Mouse (Mus musculus): ENCODE results near the gene N4bp2l1. TPM values are rescaled to one million over a fixed set of nuclear protein-coding genes. Genes with fewer than 3 reads are reported as not detected.
"Not testable (repeated sequence)": the region's sequence is repeated elsewhere in the genome, so short reads cannot be mapped to it uniquely, and the experiment has no call there.

N4bp2l1 gene
- total RNA-seq (2021), result 1 to 10 TPM; 3.0 to 3.8 TPM
- long read RNA-seq, experiment 1, partial matches to known transcripts, result 0 of 3 reads
- long read RNA-seq, experiment 1, other reads (novel, unspliced or antisense), result 3 of 3 reads
- long read RNA-seq, experiment 2, transcript N4bp2l1-202 (3 exons, 1,371 nt), result major isoform, 5 of 9 reads
- long read RNA-seq, experiment 2, partial matches to known transcripts, result 0 of 9 reads
- long read RNA-seq, experiment 2, other reads (novel, unspliced or antisense), result 3 of 9 reads

GRCm38 (mm10) chr5:150597088-150597487, at the start of gene N4bp2l1:
TSS of gene N4bp2l1 (minus strand) at chr5:150597188.
- intact Hi-C loops (cut with DNase I), result no loop called here
- H3K4me3 ChIP-seq, result no peak within 1 kb of the TSS
- TF ChIP-seq CTCF (IDR thresholded peaks at IDR 0.05), result no peak
- no peak for DNase-seq
- H3K27ac ChIP-seq, result no peak within 1 kb of the TSS

DNA sequence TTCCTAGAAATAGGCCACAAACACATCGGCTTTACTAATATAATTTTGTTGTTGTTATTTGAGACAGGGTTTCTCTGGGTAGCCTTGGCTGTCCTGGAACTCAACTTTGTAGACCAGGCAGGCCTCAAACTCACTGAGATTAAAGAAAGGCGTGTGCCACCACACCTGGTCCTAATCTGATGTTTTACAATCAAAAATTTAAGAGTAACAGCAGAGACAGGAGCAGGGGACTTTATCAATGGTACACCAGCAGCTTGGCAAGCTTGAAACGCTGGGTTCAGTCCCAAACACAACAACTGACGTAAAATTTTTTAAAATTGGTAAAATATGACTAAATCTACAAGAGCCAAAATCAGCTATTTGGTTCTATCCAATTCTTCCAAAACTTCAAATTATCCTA, 47.9 kb upstream of the N4bp2l1 start:
- no peak overlapping the region for H3K27ac ChIP-seq
- no peak for TF ChIP-seq CTCF (IDR thresholded peaks at IDR 0.05)

DNA sequence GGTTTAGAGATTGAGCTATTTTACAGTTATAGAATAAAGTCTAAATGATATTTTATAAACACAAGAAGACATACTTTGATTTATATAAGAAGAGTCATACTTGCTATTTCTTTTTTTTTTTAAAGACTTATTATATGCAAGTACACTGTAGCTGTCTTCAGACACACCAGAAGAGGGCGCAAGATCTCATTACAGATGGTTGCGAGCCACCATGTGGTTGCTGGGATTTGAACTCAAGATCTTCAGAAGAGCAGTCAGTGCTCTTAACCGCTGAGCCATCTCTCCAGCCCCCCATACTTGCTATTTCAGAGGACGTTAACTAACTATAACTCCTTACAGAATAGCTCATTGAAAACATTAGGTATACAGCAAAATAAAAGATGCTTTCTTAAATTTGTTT, 46.4 kb upstream of the N4bp2l1 start:
- DNase-seq; H3K27ac ChIP-seq; intact Hi-C loops (cut with DNase I); H3K4me3 ChIP-seq: not testable (repeated sequence)
- TF ChIP-seq CTCF (IDR thresholded peaks at IDR 0.05), result peak; percentile 20; the same call in 1 of the 2 replicates

More for the DNA sequence above, 47.9 kb upstream of the N4bp2l1 start:
- H3K4me3 ChIP-seq, result no peak overlapping the region
- intact Hi-C loops (cut with DNase I), result no loop called here
- no peak for DNase-seq

DNA sequence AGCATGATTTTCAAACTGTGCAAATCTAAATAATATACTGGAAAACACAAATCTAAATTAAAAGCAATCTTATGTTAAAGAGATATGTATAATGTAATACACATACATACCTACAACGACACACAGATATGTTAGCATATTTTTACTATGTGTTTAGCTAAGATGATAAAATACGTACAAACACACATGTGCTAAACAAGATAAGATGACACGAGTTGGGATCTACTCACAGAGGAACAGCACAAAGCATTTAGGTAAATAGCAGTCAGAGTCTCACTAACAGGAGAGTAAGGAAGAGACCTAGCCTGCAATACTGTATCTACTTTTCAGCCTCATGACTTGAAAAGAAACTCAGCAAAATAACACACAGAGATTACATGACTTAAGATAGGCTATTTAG, 44.5 kb upstream of the N4bp2l1 start:
- DNase-seq, result no peak
- intact Hi-C loops (cut with DNase I), result no loop called here
- no peak overlapping the region for H3K27ac ChIP-seq
- no peak overlapping the region for H3K4me3 ChIP-seq
- no peak for TF ChIP-seq CTCF (IDR thresholded peaks at IDR 0.05)

GRCm38 (mm10) chr5:150629692-150630091, 32.7 kb upstream of the N4bp2l1 start:
- Histone ChIP-seq H3K27ac (no peak overlapping the region), H3K4me3 (no peak overlapping the region)
- intact Hi-C loops (cut with DNase I), result no loop called here
- DNase-seq, result no peak
- TF ChIP-seq CTCF (IDR thresholded peaks at IDR 0.05), result no peak

- DNase-seq, result no peak
- intact Hi-C loops (cut with DNase I), result no loop called here
Measured at GRCm38 (mm10) chr5:150629272-150629671, 32.3 kb upstream of the N4bp2l1 start.

DNA sequence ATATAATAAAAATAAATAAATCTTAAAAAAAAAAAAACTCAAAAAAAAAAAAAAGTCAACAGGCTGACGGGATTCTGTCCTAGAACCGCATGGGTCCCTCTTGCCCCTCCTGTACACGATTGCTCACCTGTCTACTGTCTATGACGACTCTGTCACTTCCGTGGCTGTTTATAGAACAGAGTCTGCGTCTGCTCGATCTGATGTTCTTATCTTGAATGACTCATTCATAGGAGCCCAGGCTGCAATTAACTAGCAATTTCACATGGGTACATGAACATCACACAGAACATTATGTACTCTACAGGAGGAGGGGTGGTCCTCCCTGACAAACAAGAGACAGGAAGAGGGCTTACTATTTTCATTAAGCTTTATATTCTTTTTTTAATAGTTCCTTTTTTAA, 28.5 kb upstream of the N4bp2l1 start:
- no peak for DNase-seq
- Histone ChIP-seq H3K27ac (no peak overlapping the region), H3K4me3 (no peak overlapping the region)
- intact Hi-C loops (cut with DNase I), result no loop called here
- TF ChIP-seq CTCF (IDR thresholded peaks at IDR 0.05), result no peak

More at GRCm38 (mm10) chr5:150629272-150629671, 32.3 kb upstream of the N4bp2l1 start:
- H3K4me3 ChIP-seq, result no peak overlapping the region
- H3K27ac ChIP-seq, result no peak overlapping the region
- TF ChIP-seq CTCF (IDR thresholded peaks at IDR 0.05), result no peak

GRCm38 (mm10) chr5:150622792-150623191, 25.8 kb upstream of the N4bp2l1 start:
- TF ChIP-seq CTCF (IDR thresholded peaks at IDR 0.05), result no peak
- Histone ChIP-seq H3K4me3 (no peak overlapping the region), H3K27ac (no peak overlapping the region)
- intact Hi-C loops (cut with DNase I), result no loop called here
- DNase-seq, result no peak

DNA sequence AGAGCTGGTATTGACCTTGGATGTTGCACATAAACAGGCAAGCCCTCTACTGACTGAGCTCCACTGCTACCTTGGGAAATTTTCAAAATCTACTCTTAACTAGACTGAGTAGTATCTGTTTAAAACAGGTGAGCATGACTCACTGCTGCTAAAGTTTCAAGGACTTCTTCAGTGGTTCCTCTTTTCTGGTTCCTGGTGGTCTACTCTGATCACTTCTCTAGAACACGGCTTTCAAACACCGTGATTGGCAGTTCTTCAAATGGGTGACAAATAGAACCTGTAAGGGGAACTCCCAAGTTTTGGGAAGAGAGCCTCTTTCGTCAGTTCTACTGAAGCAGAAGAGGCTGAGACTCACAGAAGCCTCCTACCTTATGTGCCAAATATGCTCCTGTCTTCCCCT, 24.6 kb upstream of the N4bp2l1 start:
- no peak for DNase-seq
- TF ChIP-seq CTCF (IDR thresholded peaks at IDR 0.05), result no peak
- no peak overlapping the region for H3K27ac ChIP-seq
- intact Hi-C loops (cut with DNase I), result no loop called here
- H3K4me3 ChIP-seq, result no peak overlapping the region

DNA sequence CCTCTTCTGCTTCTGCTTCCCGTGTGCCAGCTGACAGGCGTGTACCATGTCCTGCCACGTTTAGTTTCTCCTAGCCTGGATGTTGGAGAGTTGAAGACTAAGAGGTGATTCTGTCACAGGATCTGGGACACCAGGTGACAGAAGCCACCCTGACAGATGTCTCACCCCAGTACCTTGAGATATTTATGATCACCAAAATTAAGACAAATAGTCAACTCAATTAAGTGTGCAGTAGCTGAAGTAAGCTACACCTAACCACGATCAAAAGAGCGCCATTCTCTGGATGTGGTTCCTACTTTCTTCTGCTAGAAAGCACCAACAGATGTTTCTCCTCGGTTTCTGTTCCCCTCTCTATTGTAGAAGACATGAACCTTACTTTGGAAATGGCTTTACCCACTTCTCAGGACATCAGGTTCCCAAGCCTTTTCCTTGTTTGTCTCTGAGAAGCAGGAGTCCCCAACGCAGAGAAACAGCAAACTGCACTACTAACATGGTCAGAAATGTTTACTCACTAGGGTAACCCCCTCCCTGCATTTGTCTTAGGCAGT, 23.7 kb upstream of the N4bp2l1 start:
- no peak overlapping the region for H3K4me3 ChIP-seq
- intact Hi-C loops (cut with DNase I), result no loop called here
- no peak for DNase-seq
- H3K27ac ChIP-seq, result no peak overlapping the region
- TF ChIP-seq CTCF (IDR thresholded peaks at IDR 0.05), result no peak

DNA sequence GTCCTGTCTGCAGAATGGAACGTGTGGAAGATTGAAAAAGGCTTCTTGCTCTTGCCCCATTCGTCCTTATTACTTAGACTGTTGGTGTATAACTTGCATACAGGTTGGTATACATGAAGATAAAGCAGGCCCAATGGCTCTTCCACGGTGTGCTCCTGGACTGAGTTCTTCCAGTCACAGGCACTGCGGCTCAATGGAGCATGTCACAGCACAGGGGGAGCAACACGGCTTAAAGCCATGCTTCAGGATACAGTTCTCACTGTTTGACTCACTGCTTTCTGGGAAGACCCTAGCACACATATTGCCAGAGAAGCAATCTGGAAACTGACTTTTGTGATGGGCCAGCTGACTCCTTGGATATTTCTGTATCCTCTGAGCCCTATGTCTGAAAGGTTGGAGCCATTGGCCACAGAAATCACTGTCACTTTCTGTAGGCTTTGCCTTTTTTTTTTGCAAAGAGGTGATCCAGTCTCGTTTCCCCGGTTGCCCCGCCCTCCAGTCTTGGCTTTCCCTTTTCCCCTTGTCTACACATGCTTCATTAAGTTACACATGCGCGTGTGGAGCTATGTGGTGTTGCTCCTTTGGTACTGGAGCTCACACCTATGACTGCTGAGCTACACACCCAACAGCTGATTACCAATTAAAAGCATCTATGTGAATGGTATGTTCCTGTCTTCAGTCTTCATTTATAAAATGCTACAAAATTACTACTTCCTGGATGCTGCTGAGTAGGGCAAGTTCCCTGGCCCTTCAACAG, 21.8 kb upstream of the N4bp2l1 start:
- TF ChIP-seq CTCF (IDR thresholded peaks at IDR 0.05), result no peak
- H3K27ac ChIP-seq, result no peak overlapping the region
- H3K4me3 ChIP-seq, result no peak overlapping the region
- DNase-seq, result no peak
- intact Hi-C loops (cut with DNase I), result no loop called here

DNA sequence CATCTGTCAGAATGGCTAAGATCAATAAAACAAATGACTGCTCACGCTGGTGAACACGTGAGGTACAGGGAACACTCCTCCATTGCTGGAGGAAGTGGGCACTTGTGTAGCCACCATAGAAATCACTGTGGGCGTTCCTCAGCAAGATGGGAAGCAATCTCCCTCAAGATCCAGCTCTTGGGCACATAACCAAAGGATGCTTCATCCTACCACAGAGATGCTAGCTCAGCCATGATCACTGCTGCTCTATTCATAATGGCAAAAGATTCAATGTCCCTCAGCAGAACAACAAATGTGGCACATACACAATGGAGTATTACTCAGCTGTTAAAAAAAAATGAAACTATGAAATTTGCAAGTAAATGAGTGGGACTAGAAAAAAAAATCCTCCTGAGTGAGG, 19.7 kb upstream of the N4bp2l1 start:
- H3K4me3 ChIP-seq, result no peak overlapping the region
- TF ChIP-seq CTCF (IDR thresholded peaks at IDR 0.05), result no peak
- no peak overlapping the region for H3K27ac ChIP-seq
- intact Hi-C loops (cut with DNase I), result no loop called here
- DNase-seq, result no peak

DNA sequence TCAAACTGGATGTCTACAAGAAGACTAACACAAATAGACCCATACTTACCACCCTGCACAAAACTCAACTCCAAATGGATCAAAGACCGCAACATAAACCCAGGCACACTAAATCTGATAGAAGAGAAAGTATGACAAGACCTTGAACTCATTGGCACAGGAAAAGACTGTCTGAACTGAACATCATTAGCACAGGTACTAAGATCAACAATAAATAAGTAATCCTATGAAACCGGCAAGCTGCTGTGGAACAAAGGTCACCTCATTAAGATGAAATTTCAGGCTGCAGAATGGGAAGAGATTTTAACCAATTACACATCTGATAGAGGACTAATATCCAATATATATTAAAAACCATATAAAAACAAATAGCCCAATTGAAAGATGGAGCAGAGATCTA, 19.2 kb upstream of the N4bp2l1 start:
- Histone ChIP-seq H3K27ac (no peak overlapping the region), H3K4me3 (no peak overlapping the region)
- DNase-seq, result no peak
- TF ChIP-seq CTCF (IDR thresholded peaks at IDR 0.05), result no peak
- intact Hi-C loops (cut with DNase I), result no loop called here

All from gastrocnemius, adult 2 months (tissue).